Mouse (Mus musculus): Measurements from ENCODE around the gene 2410141K09Rik. TPM values are rescaled to one million over a fixed set of nuclear protein-coding genes. Genes with fewer than 3 reads are reported as not detected.
"Not testable (repeated sequence)": the region's sequence is repeated elsewhere in the genome, so short reads cannot be mapped to it uniquely, and the experiment has no call there.

2410141K09Rik gene
- total RNA-seq (2015): not detected in 2 replicates
- total RNA-seq (2017): not detected in 2 replicates

- not testable (repeated sequence) for ATAC-seq (replicated peaks; ENCODE audit: poor library complexity)
Measured at GRCm38 (mm10) chr13:66441018-66441417, at the start of gene 2410141K09Rik. 2410141K09Rik (minus strand) TSS chr13:66441118.

- not testable (repeated sequence) for ATAC-seq (replicated peaks; ENCODE audit: poor library complexity)
Measured at GRCm38 (mm10) chr13:66426858-66427257, 14.1 kb downstream of the 2410141K09Rik start.

- ATAC-seq (replicated peaks; ENCODE audit: poor library complexity): not testable (repeated sequence)
Measured at GRCm38 (mm10) chr13:66414962-66415361, 26.0 kb downstream of the 2410141K09Rik start.

Other genes with a start within 250 kb of the 2410141K09Rik start
- not detected in 2 replicates for gene Gm10772, start 213.5 kb downstream of the 2410141K09Rik start, total RNA-seq (2015)
- not detected in 2 replicates for gene Gm10772, start 213.5 kb downstream of the 2410141K09Rik start, total RNA-seq (2017)